Mouse (Mus musculus): ENCODE data around the gene Homer3. TPM values are rescaled to one million over a fixed set of nuclear protein-coding genes. Genes with fewer than 3 reads are reported as not detected.

Homer3 gene
- 10 to 100 TPM in 1 of 2 experiments, 1 to 10 TPM in 1; 9.6 to 13.6 TPM for total RNA-seq (2023)

GRCm38 (mm10) chr8:70282603-70283135 is at the start of gene Homer3:
Homer3 (plus strand) TSS chr8:70282827.

GRCm38 (mm10) chr8:70234080-70234780 is 48.4 kb upstream of the Homer3 start, which contains the start of the genes Sugp2 and Armc6:
Sugp2 (plus strand) TSS chr8:70234226.
Armc6 (minus strand) TSS chr8:70234466.

DNA sequence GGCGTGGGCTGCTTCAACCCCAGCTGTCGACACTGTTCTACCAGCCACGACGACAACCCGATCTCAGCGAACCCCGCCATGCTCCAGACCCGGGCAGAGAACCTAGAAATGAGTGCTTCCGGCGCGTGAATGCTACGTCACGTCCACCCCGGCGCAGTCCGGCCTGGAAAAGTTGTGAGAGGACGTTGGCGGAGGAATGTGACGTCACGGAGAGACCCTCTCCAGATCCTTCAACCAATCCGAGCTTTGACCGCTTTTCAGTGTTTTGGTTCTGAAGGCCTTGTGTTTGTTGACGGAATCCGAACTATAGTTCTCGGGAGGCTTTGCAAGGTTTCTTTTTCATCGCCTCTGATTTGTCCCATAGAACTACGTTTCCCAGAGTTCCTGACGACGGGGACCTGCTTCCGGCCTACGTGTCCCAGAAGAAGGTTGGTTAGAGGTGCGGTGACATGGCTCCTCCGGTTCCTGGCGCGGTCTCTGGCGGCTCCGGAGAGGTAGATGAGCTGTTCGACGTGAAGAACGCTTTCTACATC is 19.8 kb downstream of the Homer3 start, which contains the start of the genes Ddx49 and Cope:
Ddx49 (minus strand) TSS at position 132 of the 533 bp plus-strand sequence.
Cope (plus strand) TSS at position 161 of the 533 bp plus-strand sequence.

DNA sequence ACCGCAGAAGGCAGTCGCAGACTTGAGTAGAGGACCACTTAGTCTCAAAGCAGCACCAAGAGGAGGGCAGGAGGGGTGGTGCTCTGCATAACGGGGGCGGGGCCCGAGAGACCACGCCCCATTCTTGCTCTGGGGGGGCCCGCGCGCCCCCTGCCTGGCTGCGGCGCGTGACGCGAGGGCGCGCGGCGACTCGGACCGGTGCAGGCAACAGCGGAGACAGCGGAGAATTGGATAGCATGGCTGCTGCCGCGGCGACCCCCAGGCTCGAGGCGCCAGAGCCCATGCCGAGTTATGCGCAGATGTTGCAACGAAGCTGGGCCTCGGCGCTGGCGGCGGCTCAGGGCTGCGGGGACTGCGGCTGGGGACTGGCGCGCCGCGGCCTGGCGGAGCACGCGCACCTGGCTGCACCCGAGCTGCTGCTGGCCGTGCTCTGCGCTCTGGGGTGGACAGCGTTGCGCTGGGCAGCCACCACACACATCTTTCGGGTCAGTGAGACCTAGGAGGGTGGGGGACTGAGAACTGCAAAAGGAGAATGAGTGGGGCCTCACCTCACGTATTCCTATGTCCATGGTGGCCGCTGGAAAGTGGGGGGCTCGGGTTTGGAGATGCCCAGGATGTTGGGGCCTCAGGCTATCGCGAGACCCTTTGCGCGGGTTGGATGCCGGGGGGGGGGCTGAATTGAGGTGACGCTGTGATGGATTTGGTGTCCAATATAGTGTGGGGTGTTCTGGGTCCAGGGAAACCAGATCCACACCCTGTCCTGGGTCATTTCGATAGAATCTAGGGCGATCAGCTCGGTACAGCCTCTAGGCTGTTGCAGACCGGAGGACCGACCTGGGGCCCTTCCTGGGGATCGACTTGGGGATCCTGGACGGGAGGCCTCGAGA is 33.2 kb downstream of the Homer3 start, which contains the start of gene Cers1:
Cers1 (plus strand) TSS at position 152 of the 887 bp plus-strand sequence.

DNA sequence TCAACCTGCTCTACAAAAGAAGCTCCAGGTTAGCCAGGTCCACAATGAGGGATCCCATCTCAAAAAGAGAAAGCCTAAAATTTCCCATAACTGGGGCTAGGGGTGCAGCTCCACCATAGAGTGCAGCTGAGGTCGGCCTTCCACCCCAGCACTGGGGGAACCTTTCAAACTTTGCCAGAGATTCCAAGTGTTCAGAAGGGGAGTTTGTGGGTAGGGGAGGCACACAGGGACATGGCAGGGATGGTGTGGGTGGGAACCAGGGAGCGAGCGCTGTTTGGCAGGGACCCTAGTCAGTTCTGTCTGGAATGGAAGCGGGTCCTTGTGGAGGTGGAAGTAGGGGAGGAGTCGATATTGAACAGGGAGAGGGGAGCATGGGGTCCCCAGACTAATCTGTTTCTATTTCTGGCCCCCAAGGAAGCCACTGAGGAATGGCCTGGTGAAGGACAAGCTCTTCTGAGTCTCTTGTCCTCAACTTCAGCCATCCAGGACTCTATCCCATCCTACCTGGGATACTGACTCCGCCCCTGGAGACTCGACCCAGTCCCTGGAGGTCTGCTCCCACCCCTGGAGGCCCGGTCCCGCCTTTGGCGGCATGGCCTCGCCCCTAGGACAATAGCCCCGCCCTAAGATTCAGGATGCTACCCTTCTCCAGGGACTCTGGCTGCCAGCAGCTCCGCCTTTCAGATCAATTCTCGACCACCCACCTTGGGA is 46.7 kb downstream of the Homer3 start, which contains the start of gene Gdf1:
Gdf1 (plus strand) TSS at position 694 of the 711 bp plus-strand sequence.

Other genes starting within 250 kb of the Homer3 start
- gene Mau2, start 240.1 kb upstream of the Homer3 start, total RNA-seq (2023), result 100 to 1,000 TPM; 132 to 142 TPM
- gene Sugp1, start 240.0 kb upstream of the Homer3 start, total RNA-seq (2023), result 10 to 100 TPM; 46.0 to 51.2 TPM
- gene Tm6sf2, start 209.9 kb upstream of the Homer3 start, total RNA-seq (2023), result under 1 TPM; 0.38 to 0.80 TPM
- not detected for gene Hapln4, start 199.4 kb upstream of the Homer3 start, total RNA-seq (2023)
- under 1 TPM in 1 of 2 experiments, not detected in 1; 0.17 TPM for gene Ncan, start 162.0 kb upstream of the Homer3 start, total RNA-seq (2023)
- gene Nr2c2ap, start 151.5 kb upstream of the Homer3 start, total RNA-seq (2023), result 10 to 100 TPM; 29.9 to 33.8 TPM
- gene Rfxank, start 143.7 kb upstream of the Homer3 start, total RNA-seq (2023), result 10 to 100 TPM; 35.2 to 37.1 TPM
- gene Borcs8, start 143.3 kb upstream of the Homer3 start, total RNA-seq (2023), result 10 to 100 TPM; 61.0 to 62.8 TPM
- 1 to 10 TPM; 2.8 to 3.5 TPM for gene Mef2b, start 143.1 kb upstream of the Homer3 start, total RNA-seq (2023)
- gene Tmem161a, start 110.5 kb upstream of the Homer3 start, total RNA-seq (2023), result 10 to 100 TPM; 42.8 to 48.4 TPM
- gene Slc25a42, start 70.5 kb upstream of the Homer3 start, total RNA-seq (2023), result 1 to 10 TPM; 8.1 to 9.4 TPM
- 10 to 100 TPM; 95.5 to 95.6 TPM for gene Sugp2, start 48.6 kb upstream of the Homer3 start, total RNA-seq (2023)
- gene Armc6, start 48.4 kb upstream of the Homer3 start, total RNA-seq (2023), result 10 to 100 TPM; 11.3 to 15.3 TPM
- gene Ddx49, start 19.7 kb downstream of the Homer3 start, total RNA-seq (2023), result 10 to 100 TPM; 57.6 to 88.0 TPM
- gene Cope, start 19.7 kb downstream of the Homer3 start, total RNA-seq (2023), result 100 to 1,000 TPM; 101 to 134 TPM
- not detected for gene Cers1, start 32.9 kb downstream of the Homer3 start, total RNA-seq (2023)
- gene Gdf1, start 47.0 kb downstream of the Homer3 start, total RNA-seq (2023), result not detected
- 10 to 100 TPM; 71.0 to 78.4 TPM for gene Upf1, start 70.5 kb downstream of the Homer3 start, total RNA-seq (2023)
- not detected for gene Comp, start 90.7 kb downstream of the Homer3 start, total RNA-seq (2023)
- gene Crtc1, start 156.8 kb downstream of the Homer3 start, total RNA-seq (2023), result 10 to 100 TPM; 22.2 to 22.4 TPM
- gene Klhl26, start 194.1 kb downstream of the Homer3 start, total RNA-seq (2023), result 10 to 100 TPM in 1 of 2 experiments, 1 to 10 TPM in 1; 8.7 to 11.8 TPM
- gene Tmem59l, start 204.5 kb downstream of the Homer3 start, total RNA-seq (2023), result not detected
- under 1 TPM in 1 of 2 experiments, not detected in 1; 0.44 TPM for gene Crlf1, start 210.3 kb downstream of the Homer3 start, total RNA-seq (2023)
- 10 to 100 TPM; 37.6 to 48.4 TPM for gene Rex1bd, start 223.9 kb downstream of the Homer3 start, total RNA-seq (2023)
- gene Uba52, start 228.0 kb downstream of the Homer3 start, total RNA-seq (2023), result 1,000 to 10,000 TPM; 2,722 to 2,902 TPM
- 100 to 1,000 TPM; 269 TPM for gene Fkbp8, start 244.9 kb downstream of the Homer3 start, total RNA-seq (2023)
- 10 to 100 TPM; 60.6 to 70.4 TPM for gene Kxd1, start 245.1 kb downstream of the Homer3 start, total RNA-seq (2023)

Data from B cell, adult 67 days (primary cell).